Mouse (Mus musculus): ENCODE measurements around the gene Efhd2.

Efhd2 gene

DNA sequence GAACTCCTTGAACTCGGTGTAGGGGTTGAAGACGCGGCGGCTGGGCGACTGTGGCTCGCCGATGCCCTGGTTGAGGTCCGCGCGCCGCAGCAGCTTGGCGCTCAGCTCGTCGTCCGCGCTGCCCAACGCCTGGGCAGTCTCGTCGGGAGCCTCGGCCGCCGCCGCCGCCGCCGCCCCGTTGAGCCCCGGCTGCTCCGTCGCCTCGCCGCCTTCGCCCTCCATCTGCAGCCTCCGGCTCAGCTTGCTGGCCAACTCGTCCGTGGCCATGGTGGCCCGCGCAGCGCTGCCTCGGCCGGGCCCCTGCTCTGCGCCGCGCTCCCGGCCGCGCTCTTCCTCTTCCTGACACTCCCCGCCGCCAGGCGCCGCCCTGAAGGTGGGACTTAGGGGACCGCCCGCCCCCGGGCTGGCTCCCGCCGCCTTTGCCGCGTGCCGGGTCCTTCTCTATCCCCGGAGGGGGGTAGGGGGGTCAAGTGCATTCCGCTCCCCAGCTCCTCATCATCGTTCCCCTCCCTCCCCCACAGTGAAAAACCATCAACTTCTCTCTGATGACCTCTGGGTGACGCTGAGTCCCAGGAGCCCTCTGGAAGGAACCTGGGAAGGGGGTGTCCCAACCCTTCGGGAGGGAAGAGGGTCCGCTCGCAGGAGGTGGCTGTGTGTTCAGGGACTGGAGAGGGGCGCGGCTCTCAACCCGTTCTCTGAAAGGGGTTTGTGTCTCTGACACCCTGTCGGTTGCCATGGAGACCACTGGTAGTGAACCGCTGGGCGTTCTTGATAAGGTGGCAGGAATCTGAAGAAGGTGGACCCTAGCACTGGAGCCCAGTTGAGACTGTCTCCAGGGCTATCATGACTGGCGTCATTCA, at the start of gene Efhd2:
Gene Efhd2 (minus strand): TSS at position 320 of the 860 bp plus-strand sequence.
- peak; percentile 86 for DNase-seq

DNA sequence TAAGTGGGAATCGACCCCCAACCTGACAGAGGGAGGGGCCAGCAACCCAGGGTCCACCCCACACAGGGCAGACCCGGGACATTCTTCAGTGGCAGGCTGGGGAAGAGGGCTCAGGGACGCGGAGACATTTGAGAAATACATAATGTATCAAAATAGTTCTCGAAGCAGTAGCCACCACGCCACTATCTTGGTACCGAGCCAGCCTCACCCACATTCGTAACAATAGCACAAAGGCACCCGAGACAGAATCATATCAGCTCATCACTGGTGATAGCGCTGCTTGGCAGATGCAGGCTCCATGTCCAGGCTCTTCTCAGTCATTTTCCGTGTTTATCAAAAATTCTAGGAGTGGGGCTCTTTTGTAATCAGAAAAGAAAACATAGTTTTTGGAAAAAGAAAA, 49.2 kb upstream of the Efhd2 start:
- no peak for DNase-seq

DNA sequence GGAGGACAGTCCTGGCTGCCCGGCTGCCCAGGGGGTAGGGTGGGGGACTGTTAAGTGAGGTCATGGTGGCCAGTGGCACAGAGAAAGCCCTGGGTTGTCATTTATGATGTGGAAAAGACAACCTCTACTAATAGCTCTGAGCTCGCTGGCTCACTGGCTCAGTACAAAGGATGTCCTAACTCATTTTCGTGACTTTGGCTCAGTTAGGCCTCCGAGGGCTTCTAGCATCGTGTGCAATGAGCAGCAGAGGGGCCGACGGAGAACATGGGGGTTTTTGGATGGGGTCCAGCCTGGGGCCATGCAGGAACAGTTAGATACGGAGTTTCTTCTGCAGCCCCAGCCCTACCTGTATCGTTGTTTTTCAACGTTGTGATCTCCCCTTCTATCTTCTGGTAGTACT, 45.7 kb upstream of the Efhd2 start:
- no peak for DNase-seq

DNA sequence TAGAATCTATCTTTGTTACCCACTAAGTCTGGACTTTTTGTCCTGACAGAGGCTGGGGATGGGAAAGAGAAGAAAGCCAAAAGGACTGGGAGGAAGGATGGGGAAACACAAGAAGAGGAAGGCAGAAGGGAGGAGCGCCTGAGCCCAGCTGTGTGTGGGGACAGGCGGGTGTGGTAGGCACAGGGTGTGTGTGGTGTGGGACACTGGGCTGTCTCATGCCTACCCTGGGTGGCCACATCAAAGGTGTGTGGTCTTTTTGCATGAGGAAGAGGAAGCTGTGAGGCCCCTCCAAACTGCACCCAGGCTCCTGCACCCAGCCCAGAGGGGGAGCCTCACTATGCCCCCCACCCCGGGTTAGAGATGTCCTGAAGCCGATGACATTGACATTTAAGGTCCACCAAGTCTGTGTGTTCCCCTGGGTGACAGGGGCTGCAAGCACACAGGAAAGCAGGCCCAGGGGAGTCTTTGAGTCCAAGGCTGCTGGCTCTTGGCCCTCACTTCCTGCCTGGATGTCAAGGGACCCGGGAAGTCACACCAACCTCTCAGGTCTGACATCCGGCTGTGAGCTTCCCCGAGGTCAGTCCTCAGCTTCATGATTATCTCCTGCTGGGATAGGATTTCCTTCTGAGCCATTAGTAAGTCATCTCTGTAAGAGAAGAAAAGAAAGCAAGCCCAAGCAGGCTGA, 43.2 kb upstream of the Efhd2 start:
- peak; percentile 13 for DNase-seq

DNA sequence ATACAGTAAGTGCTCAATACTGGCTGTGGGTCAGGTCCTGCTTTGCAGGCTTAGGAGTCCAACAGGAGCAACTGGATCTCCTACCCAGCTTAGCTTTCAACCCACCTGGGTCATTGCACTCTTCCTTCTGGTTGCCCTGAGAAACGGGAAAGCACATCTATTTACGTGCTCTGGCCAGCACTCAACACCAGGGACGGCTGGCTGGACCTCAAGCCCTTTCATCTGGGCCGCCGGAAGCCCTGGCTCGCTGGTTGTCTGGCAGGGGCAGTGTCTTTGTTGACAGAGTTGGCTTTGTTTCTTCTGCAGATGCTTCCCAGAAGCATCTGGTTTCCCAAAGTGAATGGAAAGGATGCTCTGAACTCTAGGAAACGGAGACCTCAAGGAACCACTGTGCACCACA, 39.3 kb upstream of the Efhd2 start:
- DNase-seq = no peak

DNA sequence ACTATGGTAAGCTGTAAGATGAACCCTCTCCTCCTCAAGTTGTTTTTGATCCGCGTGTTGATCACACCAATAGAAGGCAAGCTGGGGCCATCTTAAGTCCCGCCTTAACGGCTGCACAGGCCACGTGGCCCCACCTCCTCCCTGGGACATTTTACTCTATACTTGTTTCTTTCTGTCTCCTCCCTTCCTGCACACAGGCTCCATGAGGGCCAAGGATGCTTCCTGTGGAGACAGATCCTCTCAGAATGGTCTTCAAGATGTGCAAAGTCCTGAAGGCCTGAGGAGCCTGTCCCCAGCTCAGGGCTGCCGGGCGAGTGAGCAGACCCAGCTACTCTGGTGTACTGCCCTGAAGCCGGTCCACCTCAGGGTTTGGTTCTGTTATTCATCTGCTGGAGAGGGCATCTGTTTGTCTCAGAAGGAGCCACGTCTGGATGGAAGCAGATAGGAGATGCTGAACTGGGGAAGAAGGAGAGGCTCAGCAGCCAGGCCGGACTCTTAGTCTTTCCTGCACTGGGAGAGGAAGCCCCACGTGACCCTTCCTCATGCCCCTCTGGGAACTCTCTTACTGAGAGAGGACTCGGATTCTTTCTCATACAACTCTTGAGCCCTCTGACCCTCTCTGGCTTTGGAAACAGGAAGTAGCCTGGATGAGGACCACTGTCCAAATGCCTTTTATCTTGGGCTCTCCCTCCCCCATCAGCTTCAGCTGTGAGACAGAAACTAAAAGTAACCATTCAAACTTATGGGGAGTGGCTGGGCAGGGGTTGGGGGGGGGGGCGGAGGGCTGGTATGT, 38.7 kb upstream of the Efhd2 start:
- DNase-seq = no peak

DNA sequence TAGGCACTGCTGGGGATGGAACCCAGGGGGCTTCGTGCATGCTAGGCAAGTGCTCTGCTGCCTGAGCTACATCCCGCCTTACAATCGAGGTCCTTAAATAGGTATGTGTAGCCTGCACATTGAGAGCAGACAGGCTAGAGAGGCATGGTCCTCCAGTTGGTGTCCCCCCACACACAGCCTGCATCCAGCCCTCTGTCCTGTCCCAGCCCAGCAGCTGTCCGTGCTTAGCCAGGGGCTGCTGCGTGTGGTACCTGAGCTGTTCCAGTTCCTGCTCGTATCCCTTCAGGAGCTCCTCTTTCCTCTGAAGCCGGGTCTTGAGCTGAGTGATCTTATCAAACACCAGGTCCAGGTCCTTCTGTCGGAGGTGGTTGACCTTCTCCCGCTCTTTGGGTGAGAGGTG, 30.0 kb upstream of the Efhd2 start:
- no peak for DNase-seq

DNA sequence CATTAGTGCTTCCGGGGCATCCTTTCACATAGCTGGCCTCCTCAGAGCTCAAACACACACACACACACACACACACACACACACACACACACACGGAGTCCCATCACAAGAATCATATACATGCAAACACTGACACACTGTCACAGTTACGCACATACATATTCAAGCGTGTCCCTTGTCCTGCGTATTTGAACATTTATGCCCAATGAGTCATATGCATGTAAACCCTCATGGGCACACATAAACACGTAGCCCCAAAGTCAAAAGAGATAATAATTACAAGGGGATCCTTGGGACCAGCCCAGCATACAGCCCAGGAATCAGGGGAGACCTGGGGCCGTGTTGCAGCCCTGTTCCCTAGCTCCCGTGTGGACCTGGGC, 27.7 kb upstream of the Efhd2 start:
- no peak for DNase-seq

DNA sequence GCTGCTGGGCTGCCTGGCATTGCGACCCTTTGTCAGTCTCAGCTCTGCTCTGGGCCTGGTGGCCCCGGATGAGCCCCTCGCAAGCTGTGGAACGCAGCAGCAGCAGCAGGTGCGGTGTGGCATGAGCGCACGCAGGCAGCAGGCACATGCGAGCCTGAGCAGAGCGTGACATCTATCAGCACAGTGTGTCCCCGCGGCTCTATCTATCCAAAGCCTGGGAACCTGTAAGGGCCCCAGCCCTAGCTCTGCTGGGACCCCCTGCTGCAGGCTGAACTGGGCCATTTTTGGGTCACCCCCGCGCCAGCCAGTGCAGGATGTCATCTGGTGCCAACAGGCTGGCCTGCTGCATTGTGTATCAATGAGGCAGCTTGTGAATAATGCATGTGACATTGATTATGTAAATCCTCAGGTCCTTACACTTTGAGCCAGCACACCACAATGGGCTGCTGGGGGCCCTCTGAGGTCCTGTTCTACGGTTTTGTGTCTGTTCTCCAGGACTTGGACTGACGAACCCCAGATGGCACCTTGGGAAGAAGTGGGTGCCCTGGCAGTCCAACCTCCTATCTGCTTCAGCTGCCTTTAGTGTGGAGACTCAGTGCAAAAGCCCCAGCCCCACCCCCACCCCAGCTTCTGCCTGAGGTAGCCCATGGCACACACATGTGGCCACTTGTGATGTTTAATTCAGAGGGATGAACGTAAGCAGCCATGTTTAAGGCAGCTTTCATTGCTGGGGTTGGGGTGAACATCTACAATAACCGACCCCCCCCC, 27.2 kb upstream of the Efhd2 start:
- no peak for DNase-seq

DNA sequence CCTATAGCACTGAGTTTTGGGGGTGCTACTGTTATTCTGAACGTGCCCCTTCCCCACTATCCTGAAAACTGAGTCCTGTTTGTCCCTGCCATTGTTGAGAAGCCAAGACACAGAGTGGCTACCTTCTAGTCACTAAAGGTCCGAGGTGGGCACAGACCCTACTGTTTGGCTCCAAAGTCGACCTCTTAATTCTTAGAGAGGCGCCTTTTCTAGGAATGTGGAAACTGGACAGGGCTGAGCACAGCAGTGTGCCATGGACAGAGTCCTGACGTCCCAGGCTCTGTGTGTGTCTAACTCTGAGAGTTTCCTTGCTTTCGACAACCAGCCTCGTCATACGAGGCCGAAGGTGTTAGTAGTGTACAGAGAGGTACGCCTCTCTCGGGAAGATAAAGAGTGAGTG, 25.7 kb upstream of the Efhd2 start:
- no peak for DNase-seq

DNA sequence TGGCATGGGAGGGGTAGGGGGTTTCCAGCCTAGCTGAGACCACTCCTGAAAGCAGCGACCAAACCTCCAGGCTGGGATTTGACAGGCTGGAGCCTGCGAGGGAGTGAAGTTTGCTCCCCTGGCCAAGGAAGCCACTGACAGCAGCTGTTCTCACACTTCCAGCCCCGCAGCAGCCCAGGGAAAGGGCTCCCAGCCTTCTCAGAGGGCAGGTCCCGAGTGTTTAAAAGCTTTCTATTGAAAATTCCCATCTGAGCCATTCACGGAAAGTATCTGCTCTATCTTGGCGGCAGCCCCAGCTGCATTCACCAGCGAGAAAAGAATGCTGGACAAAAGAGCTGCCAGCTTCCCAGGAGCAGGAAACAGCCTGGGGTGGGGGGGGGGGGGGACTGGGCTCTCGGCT, 25.2 kb upstream of the Efhd2 start:
- DNase-seq = no peak

DNA sequence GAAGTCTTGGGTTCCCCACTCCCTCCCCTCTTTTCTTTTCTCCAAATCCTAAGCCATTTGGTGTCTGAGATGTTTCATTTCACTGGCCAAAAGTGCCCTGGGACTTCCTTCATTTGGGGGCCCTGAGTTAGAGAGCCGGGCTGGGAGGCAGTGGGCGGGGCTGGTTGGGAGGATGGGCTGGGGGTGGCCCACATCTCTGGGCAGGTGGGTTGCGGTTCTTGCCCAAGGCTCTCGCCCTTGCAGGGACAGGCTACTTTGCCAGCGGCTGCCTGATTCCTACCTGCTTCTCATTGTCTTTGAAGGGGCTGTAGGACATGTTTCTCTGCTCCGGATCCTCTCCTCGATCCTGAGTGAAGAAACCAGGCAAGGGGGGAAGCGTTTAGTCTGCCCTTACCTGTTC, 24.2 kb upstream of the Efhd2 start:
- DNase-seq = no peak

DNA sequence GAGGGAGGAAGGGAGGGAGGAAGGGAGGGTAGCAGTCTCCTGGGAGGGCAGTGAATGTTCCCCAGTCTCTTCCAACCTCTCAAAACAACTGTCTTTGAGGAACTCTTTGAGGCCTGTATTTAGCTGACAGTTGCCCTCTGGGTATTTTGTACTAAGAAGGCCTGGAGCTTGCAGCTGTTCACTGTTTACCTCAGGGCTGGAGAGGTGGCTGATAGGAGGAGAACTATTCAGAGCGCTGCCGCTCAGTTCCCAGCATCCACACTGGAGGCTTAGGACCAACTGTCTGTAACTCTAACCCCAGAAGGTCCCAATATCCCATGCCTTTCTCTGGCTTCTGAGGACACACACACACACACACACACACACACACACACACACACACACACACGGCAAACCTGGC, 23.1 kb upstream of the Efhd2 start:
- DNase-seq = no peak

DNA sequence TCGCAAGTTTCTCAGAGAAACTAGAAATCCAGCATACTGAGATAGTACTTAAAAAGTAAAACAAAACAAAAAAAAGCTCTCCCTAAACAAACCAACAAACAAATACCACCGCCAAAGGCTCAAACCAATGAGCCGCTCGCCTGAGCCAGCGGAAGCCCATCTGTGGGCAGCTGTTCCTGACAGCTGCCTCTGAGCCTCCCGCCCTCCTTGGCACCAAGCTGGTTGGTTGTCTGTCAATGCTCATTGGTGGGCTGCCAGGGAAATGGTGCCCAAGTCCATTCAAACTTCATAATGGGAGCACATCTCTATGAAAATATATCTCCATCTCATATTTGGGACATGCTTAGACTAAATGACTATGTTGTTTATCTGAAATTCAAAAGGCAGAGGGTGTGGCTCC, 22.5 kb upstream of the Efhd2 start:
- no peak for DNase-seq

DNA sequence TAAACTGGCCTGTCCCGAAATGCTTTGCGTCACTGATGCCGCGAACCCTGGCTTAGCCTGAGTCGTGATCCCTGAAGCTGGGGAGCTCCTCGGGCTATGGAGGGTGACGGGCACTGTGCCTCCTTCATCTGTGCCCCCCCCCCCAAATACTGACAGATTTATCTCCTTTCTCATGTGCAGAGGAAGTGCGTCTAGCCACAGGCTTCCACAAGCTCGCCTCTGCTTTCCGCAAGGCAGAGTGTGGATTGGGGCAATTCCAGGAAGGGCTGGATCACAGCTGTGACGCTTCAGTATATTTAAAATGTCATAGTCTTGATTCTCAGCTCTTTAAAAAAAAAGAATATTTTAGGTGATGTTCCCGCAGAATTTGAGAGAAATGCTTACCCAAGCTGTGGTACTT, 21.1 kb upstream of the Efhd2 start:
- no peak for DNase-seq

DNA sequence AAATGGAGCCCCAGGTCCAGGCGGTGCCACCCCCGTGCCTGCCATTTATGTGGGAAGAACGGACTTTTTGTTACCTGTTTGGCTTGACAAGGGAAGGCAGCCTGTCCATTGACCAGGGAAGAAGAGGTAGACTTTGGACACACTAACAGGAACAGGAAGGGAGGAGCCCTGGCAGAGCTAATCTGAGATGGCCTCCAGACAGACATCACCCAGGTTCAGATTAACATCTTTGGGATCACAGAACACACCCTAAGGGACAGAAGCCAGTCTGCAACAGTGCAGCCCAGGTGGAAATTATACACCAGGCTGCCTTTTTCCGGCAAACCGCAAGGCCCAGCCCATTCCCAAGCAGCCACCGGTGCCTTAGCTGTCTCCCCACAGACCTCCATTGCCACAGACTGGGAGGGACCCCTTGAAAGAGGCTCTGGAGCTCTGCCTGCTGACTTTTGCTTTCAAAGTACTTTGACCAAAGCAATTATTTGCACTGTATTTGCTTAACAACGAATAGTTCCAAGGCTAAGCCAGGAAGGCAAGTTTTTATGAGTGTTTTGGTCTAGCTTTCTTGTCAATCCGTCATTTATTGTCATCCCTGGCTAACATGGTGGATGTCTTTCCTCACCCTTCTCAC, 18.6 kb upstream of the Efhd2 start:
- no peak for DNase-seq

DNA sequence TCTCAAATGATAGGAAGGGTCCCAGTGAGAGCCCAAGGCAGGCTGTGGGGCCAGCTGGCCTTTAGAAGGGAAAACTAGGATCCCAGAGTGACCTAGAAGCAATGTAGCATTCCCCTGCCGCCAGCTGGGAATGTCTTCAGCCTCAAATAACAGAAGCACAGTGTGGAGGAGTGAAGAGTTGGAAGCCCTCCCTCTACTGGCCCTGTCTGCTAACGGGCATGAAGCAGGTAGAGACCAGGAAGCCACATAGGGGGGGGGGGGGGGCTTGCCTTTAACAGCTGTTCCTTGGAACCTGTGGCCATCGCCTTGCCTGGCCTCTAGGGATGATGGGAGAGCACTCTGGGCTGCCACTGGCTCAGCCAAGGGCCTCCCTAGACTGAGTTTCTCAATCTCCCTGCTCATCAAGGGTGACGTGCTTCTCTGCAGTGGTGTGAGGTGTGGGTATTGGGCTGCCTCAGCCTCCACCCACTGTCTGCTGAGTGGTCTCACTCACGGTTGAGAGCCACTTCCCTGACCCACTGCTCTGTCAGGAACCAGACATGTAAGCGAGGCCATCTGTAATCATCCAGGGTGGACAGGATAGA, 11.8 kb upstream of the Efhd2 start:
- DNase-seq = no peak

DNA sequence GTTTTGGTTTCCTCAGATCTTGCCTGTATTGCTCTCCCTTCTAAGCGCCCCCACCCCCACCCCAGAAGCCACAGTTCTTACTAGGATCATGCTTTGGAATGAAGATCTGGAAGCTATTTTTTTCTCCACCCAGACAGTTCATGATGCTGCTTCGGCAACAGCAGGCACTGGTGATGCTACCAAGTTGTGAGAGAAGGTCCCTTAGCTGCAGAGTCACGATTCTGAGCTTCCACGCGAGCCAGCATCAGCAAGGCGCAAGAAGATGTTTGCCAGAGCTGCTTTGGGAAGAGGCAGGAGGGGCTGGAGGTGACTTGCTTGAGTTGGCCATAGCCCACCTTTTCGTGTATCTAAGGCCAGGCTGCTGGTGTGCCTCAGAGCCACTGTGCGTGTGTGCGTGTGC, 10.7 kb upstream of the Efhd2 start:
- no peak for DNase-seq

DNA sequence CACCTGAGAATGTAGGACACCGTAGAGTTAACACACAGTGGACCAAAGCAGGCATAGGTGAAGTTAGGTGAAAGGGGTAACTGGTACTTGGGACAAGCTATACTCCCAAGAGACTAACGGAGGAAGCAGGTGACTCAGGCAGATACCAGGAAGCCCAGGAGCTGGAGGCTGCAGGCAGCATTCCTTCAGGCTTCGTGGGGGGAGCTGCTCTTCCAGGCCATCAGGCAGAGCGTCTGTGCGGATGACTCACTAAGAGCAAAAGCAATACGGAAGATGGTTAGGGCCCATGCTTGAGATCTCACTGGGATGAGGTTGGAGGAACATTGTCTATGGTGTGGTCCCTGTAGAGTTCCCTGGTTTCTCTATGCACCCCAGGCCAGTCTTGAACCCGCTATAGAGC, 8.1 kb upstream of the Efhd2 start:
- DNase-seq = no peak

DNA sequence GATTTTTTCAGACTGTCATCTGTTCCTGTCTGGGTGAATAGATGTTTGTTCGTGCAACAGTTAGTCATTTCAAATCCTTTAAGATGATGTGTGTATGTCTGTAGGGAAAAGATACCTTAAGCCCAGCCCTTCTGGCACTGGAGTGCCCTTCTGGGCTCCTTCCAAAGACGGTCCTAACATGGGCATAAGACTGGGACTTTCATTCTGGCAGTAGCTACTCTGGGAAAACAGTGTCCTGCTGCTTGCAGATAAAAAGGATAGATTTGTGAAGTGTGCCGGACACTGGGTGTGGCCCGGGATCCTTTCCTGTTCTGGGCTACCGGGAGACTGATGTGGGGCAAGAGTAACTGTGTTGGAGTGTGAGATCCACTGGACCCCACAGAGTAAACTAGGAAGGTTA, 7.2 kb upstream of the Efhd2 start:
- no peak for DNase-seq

DNA sequence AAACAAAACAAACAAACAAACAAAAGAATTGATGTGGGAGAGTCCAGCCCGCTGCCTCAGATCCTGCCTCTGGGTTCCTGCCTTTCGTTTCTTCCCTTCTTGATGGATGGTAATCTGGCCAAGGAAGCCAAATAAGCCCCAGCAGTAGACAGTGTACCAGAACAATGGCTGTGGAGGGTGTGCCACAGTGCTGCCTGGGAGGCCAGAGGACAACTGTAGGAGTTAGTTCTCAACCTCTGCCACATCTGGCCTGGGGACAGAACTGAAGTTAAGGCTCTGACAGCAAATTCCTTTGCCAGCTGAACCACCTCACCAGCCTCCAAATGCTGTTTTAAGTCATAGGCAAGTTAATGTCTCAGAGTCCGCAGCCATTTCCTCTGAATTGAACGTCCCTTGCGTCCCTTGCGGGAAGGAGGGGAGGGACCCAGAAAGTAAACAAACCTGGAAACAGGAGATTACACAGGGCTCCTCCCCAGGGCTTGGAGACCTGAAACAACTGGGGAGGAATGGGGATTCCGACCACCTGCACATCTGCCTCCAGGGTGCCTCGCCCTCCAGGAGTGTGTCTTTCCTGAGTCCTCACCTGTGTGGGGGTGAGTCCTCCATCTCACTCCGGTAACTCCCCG, 6.7 kb upstream of the Efhd2 start:
- no peak for DNase-seq

DNA sequence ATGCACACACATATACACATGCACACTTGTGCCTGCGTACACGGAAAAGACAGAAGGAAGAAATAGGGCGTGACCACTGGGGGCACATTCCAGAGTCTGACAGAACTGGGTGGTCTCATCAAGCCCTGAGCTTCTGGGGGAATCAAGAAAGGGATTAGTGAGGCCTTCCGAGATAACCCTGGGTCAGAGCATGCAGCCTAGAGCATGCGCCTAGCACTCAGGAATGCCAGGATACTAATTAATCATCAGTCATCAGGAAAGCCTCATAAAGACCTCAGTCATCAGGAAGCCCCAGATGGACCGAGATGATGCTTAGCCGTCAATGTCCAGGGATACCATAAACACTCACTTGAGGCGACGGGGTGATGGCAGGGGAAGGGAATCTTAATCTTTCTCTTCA, 5.2 kb upstream of the Efhd2 start:
- no peak for DNase-seq

Data from thymus, postnatal 4 days (tissue).